Mouse (Mus musculus): Measurements from ENCODE around the gene Alg1. TPM values are rescaled to one million over a fixed set of nuclear protein-coding genes. Genes with fewer than 3 reads are reported as not detected.

Gene Alg1
- polyA plus RNA-seq (2015; fragmentation: Nextera tagmentation; extraction: Ambion mirVana): 32.5 and 35.1 TPM in 2 replicates

DNA sequence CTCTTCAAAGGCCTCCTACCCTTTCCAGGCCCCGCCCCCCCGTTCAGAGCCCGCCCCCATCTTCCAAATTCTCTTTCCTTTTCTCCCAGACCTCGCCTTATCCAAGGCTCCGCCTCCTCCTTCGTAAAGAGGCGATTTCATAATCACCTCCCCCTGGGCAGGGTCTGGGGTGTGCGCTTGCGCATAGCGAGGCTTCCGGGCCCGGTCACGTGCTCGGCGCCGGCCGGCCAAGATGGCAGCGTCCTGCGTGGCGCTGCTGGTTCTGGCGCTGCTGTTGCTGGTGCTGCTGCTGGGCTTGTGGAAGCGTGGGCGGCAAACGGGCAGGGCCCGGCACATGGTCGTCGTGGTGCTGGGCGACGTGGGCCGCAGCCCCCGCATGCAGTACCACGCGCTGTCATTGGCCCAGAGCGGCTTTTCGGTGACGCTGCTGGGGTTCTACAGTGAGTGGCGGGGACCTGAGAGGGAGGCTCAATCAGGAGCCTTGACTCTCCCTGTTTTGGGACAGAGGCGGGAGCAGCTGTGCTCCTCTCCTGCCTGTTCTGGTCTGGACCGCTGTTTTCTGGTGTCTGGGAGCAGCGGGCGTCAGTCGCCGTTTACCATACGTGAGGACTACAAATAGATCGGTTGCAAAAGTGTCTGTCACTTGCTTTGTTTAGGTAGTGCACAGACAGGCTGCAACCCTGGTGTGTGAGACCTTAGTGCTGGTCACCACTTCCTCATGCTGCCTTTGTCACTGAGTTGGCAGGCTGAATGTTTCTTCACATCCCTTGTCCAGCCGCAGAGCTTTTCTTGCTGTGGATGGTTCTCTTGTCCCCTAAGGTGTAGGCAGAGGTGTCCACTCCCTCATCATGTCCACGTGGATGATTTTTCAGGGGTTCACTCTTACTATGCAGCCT lies at the start of gene Alg1:
Alg1 (plus strand) TSS at position 204 of the 896 bp plus-strand sequence.
- WGBS: 2% methylated on average over 47 of the region's 47 CpGs
- ATAC-seq (ENCODE audit: insufficient read depth, low FRiP score): peak; percentile 98
- Histone ChIP-seq H3K27ac (ENCODE audit: low read length) (peak within 1 kb of the TSS; percentile 56; the same call in 1 of the 2 replicates), H3K9ac (ENCODE audit: low read length) (peak within 1 kb of the TSS; percentile 87), H3K36me3 (ENCODE audit: control insufficient read depth, insufficient read depth, low read length) (no peaks in the 10 kb centered on the region), H3K27me3 (ENCODE audit: control insufficient read depth, insufficient read depth, low read length) (no peaks in the 10 kb centered on the region), H3K9me3 (replicated peaks; ENCODE audit: control insufficient read depth, low read length) (no peaks in the 10 kb centered on the region), H3K4me3 (replicated peaks; ENCODE audit: low read length) (peak within 1 kb of the TSS; percentile 72), H3K4me1 (ENCODE audit: control insufficient read depth, insufficient read depth, low read length) (peaks cover 4% of the 10 kb centered on the region), H3K4me2 (ENCODE audit: low read depth, low read length) (peak within 1 kb of the TSS; percentile 62)

DNA sequence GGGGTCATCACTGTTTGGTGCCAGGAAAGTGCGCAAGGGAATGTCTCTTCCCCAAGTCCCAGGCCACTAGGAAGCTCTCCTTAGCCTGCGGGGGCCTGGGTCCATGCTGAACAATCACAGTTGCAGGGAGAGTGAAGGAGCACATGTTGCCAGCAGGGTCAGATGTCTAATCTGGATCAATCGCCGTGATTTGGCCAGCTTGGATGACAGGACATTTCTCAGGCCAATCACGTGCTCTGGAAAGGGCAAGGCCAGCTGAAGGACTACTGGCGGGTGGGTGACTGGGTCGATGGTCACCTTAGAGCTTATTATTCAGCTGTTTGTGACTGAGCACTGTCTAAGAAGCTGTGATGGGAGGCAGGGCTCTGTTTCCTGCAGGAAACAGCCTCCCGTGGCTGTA lies 49.3 kb upstream of the Alg1 start:
- no peak overlapping the region for H3K4me2 ChIP-seq (ENCODE audit: low read depth, low read length)
- H3K27ac ChIP-seq (ENCODE audit: low read length): no peak overlapping the region
- H3K4me1 ChIP-seq (ENCODE audit: control insufficient read depth, insufficient read depth, low read length): no peaks in the 10 kb centered on the region
- no peak overlapping the region for H3K9ac ChIP-seq (ENCODE audit: low read length)
- no peaks in the 10 kb centered on the region for H3K27me3 ChIP-seq (ENCODE audit: control insufficient read depth, insufficient read depth, low read length)
- H3K4me3 ChIP-seq (replicated peaks; ENCODE audit: low read length): no peak overlapping the region
- H3K36me3 ChIP-seq (ENCODE audit: control insufficient read depth, insufficient read depth, low read length): no peaks in the 10 kb centered on the region
- ATAC-seq (ENCODE audit: insufficient read depth, low FRiP score): no peak
- H3K9me3 ChIP-seq (replicated peaks; ENCODE audit: control insufficient read depth, low read length): no peaks in the 10 kb centered on the region
- 52% methylated on average over 8 of the region's 8 CpGs for WGBS

DNA sequence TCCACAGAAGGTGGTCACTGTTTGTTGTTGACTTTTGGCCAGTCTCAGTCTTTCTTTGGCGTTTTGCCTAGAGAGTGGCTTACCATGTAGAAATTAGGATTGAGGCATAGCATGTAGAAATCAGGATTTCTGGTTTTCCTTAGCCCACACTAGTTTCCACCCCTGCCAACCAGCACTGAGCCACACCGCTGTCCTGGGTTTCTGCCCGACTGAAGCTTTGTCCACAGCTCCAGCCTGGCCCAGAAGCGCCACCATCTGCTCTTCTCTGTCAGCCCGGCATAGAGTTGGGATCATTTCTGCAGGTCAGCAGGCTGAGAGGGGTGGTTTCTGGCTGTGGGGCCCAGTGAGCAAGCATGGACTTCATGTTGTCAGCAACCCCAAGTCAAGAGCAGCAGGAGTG lies 48.5 kb upstream of the Alg1 start:
- H3K4me1 ChIP-seq (ENCODE audit: control insufficient read depth, insufficient read depth, low read length): no peaks in the 10 kb centered on the region
- H3K9me3 ChIP-seq (replicated peaks; ENCODE audit: control insufficient read depth, low read length): no peaks in the 10 kb centered on the region
- no peak overlapping the region for H3K4me2 ChIP-seq (ENCODE audit: low read depth, low read length)
- no peaks in the 10 kb centered on the region for H3K27me3 ChIP-seq (ENCODE audit: control insufficient read depth, insufficient read depth, low read length)
- no peaks in the 10 kb centered on the region for H3K36me3 ChIP-seq (ENCODE audit: control insufficient read depth, insufficient read depth, low read length)
- WGBS: 74% methylated on average over 5 of the region's 5 CpGs
- no peak overlapping the region for H3K4me3 ChIP-seq (replicated peaks; ENCODE audit: low read length)
- H3K9ac ChIP-seq (ENCODE audit: low read length): no peak overlapping the region
- H3K27ac ChIP-seq (ENCODE audit: low read length): no peak overlapping the region
- ATAC-seq (ENCODE audit: insufficient read depth, low FRiP score): no peak

DNA sequence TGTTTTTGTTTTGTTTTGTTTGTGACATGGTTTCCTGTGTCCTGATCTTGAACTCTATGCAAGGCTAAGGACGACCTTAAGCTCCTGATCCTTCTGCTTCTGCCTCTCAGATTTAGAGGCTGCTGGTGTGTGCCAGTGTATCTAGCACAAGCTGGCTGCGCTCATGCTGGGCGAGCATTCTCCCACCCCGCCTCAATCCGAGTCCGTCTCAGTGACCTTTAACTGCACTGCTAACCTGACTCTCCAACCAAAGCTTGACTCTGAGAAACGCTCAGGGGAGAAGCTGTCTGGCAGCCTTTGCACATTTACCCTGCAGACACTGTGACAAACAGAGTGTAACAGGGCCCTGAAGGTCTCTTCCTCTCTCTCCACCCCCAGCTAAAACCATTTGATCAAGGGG lies 47.7 kb upstream of the Alg1 start:
- no peak for ATAC-seq (ENCODE audit: insufficient read depth, low FRiP score)
- no peaks in the 10 kb centered on the region for H3K4me1 ChIP-seq (ENCODE audit: control insufficient read depth, insufficient read depth, low read length)
- H3K9me3 ChIP-seq (replicated peaks; ENCODE audit: control insufficient read depth, low read length): no peaks in the 10 kb centered on the region
- no peak overlapping the region for H3K4me2 ChIP-seq (ENCODE audit: low read depth, low read length)
- H3K36me3 ChIP-seq (ENCODE audit: control insufficient read depth, insufficient read depth, low read length): no peaks in the 10 kb centered on the region
- H3K9ac ChIP-seq (ENCODE audit: low read length): no peak overlapping the region
- H3K27me3 ChIP-seq (ENCODE audit: control insufficient read depth, insufficient read depth, low read length): no peaks in the 10 kb centered on the region
- no peak overlapping the region for H3K27ac ChIP-seq (ENCODE audit: low read length)
- 53% methylated on average over 7 of the region's 7 CpGs for WGBS
- H3K4me3 ChIP-seq (replicated peaks; ENCODE audit: low read length): no peak overlapping the region

DNA sequence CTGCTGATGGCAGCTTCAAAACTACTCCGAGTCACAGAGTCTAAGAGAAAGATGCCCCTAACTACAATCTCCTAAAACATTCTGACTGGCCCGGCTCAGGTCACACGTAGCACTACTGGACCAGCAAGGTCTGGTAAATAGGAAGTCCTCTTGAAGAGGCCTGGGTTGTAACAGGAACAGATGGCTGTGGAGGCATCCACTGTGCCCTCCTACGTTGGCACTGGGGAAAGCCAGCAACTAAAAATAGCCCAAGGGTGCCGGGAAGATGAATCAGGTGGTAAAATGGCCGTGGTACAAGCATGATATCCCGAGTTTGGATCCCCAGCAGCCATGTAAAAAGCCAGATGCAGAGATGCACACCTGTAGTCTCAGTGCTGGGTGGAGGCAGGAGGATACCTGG lies 47.2 kb upstream of the Alg1 start:
- ATAC-seq (ENCODE audit: insufficient read depth, low FRiP score): no peak
- Histone ChIP-seq H3K9me3 (replicated peaks; ENCODE audit: control insufficient read depth, low read length) (no peaks in the 10 kb centered on the region), H3K27me3 (ENCODE audit: control insufficient read depth, insufficient read depth, low read length) (no peaks in the 10 kb centered on the region), H3K36me3 (ENCODE audit: control insufficient read depth, insufficient read depth, low read length) (no peaks in the 10 kb centered on the region), H3K9ac (ENCODE audit: low read length) (no peak overlapping the region), H3K27ac (ENCODE audit: low read length) (no peak overlapping the region), H3K4me1 (ENCODE audit: control insufficient read depth, insufficient read depth, low read length) (no peaks in the 10 kb centered on the region), H3K4me2 (ENCODE audit: low read depth, low read length) (no peak overlapping the region), H3K4me3 (replicated peaks; ENCODE audit: low read length) (no peak overlapping the region)
- 77% methylated on average over 7 of the region's 7 CpGs for WGBS

DNA sequence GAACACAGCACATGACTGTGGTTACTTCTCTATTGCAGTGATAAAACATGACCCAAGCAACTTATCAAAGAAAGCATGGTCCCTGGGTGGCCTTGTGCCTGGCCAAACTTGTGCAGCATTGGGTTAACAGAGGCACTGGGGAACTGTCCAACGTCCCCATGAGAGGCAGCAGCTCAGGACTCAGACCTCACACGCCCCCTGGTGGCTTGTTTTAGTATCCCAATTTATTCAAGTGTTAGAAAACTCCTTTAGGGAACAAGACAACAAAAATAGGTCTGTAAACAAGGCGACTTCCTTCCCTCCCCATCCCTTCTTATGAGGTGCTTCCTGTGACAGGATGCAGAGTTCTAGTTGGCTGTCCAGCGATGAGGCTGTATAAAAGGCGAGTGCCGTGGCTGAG lies 38.3 kb upstream of the Alg1 start:
- H3K27me3 ChIP-seq (ENCODE audit: control insufficient read depth, insufficient read depth, low read length): no peaks in the 10 kb centered on the region
- ATAC-seq (ENCODE audit: insufficient read depth, low FRiP score): no peak
- no peaks in the 10 kb centered on the region for H3K36me3 ChIP-seq (ENCODE audit: control insufficient read depth, insufficient read depth, low read length)
- no peak overlapping the region for H3K4me3 ChIP-seq (replicated peaks; ENCODE audit: low read length)
- 35% methylated on average over 6 of the region's 6 CpGs for WGBS
- H3K9ac ChIP-seq (ENCODE audit: low read length): no peak overlapping the region
- H3K4me2 ChIP-seq (ENCODE audit: low read depth, low read length): no peak overlapping the region
- H3K27ac ChIP-seq (ENCODE audit: low read length): no peak overlapping the region
- no peaks in the 10 kb centered on the region; the same call in 1 of the 2 replicates for H3K9me3 ChIP-seq (replicated peaks; ENCODE audit: control insufficient read depth, low read length)
- H3K4me1 ChIP-seq (ENCODE audit: control insufficient read depth, insufficient read depth, low read length): no peaks in the 10 kb centered on the region

DNA sequence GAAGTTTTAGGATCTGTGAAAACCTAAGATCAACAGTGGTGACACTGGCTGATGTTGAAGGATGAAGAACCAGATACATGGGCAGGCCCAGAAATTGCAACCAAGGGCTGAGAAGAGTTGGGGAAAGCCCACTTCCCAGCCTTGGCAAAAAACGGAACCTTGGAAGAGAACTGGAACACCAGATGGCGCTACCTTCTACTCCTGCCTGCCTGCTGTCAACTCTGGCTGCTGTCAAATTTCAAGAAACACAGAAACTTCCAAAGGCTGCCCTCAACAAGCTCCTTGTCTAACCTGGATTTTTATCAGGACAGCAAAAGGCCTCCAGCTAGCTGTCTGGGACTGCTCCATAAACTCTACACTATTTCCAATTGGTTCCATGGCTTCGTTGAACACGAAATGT lies 30.7 kb upstream of the Alg1 start:
- peak overlapping the region; percentile 71; the same call in 1 of the 2 replicates for H3K9ac ChIP-seq (ENCODE audit: low read length)
- H3K27me3 ChIP-seq (ENCODE audit: control insufficient read depth, insufficient read depth, low read length): no peaks in the 10 kb centered on the region
- no peak for ATAC-seq (ENCODE audit: insufficient read depth, low FRiP score)
- peak overlapping the region; percentile 70 for H3K4me3 ChIP-seq (replicated peaks; ENCODE audit: low read length)
- H3K36me3 ChIP-seq (ENCODE audit: control insufficient read depth, insufficient read depth, low read length): no peaks in the 10 kb centered on the region
- H3K27ac ChIP-seq (ENCODE audit: low read length): no peak overlapping the region
- 8% methylated on average over 4 of the region's 4 CpGs for WGBS
- H3K9me3 ChIP-seq (replicated peaks; ENCODE audit: control insufficient read depth, low read length): no peaks in the 10 kb centered on the region
- peaks cover 5% of the 10 kb centered on the region; the same call in 1 of the 2 replicates for H3K4me1 ChIP-seq (ENCODE audit: control insufficient read depth, insufficient read depth, low read length)
- peak overlapping the region; percentile 74 for H3K4me2 ChIP-seq (ENCODE audit: low read depth, low read length)

DNA sequence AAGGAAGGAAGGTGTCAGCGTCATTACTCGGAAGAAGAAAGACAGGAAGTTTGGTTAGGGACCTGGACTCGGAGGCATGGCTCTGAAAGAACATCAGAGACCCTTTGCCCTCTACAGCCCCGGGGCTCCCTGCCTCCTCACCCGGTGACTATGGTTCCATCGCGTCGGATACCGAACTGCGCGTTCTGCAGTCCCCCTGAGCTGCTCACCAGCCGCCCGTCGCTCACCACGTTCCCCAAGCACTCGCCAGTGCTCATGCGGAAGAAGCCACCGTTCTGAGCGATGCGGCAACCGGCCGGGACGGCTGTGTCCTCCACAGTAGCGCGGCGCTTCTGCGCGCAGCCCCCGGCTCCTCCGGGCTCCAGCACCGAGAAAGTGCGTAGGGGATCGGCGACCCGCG lies 30.2 kb upstream of the Alg1 start:
- H3K9ac ChIP-seq (ENCODE audit: low read length): peak overlapping the region; percentile 71
- ATAC-seq (ENCODE audit: insufficient read depth, low FRiP score): peak; percentile 26; the same call in 1 of the 2 replicates
- 2% methylated on average over 36 of the region's 36 CpGs for WGBS
- H3K4me3 ChIP-seq (replicated peaks; ENCODE audit: low read length): peak overlapping the region; percentile 70
- no peaks in the 10 kb centered on the region for H3K27me3 ChIP-seq (ENCODE audit: control insufficient read depth, insufficient read depth, low read length)
- no peaks in the 10 kb centered on the region for H3K9me3 ChIP-seq (replicated peaks; ENCODE audit: control insufficient read depth, low read length)
- peaks cover 5% of the 10 kb centered on the region; the same call in 1 of the 2 replicates for H3K4me1 ChIP-seq (ENCODE audit: control insufficient read depth, insufficient read depth, low read length)
- H3K36me3 ChIP-seq (ENCODE audit: control insufficient read depth, insufficient read depth, low read length): no peaks in the 10 kb centered on the region
- H3K27ac ChIP-seq (ENCODE audit: low read length): no peak overlapping the region
- peak overlapping the region; percentile 74 for H3K4me2 ChIP-seq (ENCODE audit: low read depth, low read length)

DNA sequence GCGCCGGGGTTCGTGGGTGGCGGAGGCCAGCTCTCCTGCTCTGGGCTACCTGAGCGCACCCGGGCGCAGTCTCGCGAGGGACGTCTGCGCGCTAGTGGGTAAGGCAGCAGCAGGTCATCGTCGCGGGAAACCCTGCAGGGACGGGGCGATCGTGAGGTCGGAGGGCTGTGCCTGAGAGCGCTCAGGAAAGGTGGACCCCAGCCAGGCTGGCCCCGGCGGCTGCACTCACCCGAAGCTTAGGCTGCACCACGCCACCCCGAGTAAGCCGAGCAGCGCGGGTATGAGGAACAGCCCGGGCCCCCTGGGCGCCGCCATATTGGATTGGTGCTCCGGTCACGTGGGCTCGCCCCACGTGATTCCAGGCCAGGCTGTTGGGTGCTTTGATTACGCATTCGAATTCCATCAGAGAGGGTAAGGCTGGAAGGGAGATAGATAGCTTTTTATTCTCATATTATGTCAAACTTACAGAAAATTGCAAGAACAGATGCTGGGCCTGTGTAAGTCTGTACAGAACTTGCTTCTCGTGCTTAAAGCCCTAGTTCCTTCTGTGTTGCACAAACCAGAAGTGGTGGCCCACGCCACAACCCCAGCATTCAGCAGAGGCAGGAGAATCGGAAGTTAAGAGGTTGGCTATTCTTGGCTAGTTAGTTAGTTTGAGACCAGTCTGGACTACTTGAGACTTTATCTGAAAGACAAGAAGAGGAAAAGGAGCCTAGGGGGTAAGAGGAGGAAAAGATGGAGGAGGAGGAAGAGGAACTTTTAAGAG lies 29.6 kb upstream of the Alg1 start, which contains the start of gene Nagpa:
Nagpa (minus strand) TSS at position 345 of the 766 bp plus-strand sequence.
- Histone ChIP-seq H3K4me2 (ENCODE audit: low read depth, low read length) (peak within 1 kb of the TSS; percentile 74), H3K4me1 (ENCODE audit: control insufficient read depth, insufficient read depth, low read length) (peaks cover 5% of the 10 kb centered on the region; the same call in 1 of the 2 replicates), H3K27me3 (ENCODE audit: control insufficient read depth, insufficient read depth, low read length) (no peaks in the 10 kb centered on the region), H3K9me3 (replicated peaks; ENCODE audit: control insufficient read depth, low read length) (no peaks in the 10 kb centered on the region), H3K4me3 (replicated peaks; ENCODE audit: low read length) (peak within 1 kb of the TSS; percentile 70), H3K27ac (ENCODE audit: low read length) (no peak within 1 kb of the TSS), H3K9ac (ENCODE audit: low read length) (peak within 1 kb of the TSS; percentile 71), H3K36me3 (ENCODE audit: control insufficient read depth, insufficient read depth, low read length) (no peaks in the 10 kb centered on the region)
- WGBS: 4% methylated on average over 40 of the region's 40 CpGs
- ATAC-seq (ENCODE audit: insufficient read depth, low FRiP score): peak; percentile 90
